8 mouse cellular contexts compared by ENCODE assay signal in genomic region chr11:117611068-117611467, GRCm38 (mm10). TPM values are rescaled to one million over a fixed set of nuclear protein-coding genes. Genes with fewer than 3 reads are reported as not detected.
A peak's percentile ranks its signal among the peaks of the same experiment; 100 is the strongest.
DNase-seq lines count a peak whose midpoint lies in the region; ATAC-seq lines count a peak whose summit lies in the region.

No protein-coding gene starts in this region.

- no peak overlapping the region for H3K9ac ChIP-seq in liver, embryonic 12.5 days

- peak; percentile 46 for DNase-seq in ovary, postnatal 36 days (ENCODE audit: low spot score)
- no peak for DNase-seq in ovary, postnatal 10 days (ENCODE audit: low spot score)
- peak; percentile 20 for DNase-seq in c-Kit-positive CD71-positive TER-119-negative erythroid progenitor cells, embryonic 14.5 days (ENCODE audit: low read depth)
- DNase-seq in gastrocnemius, postnatal 25 days: peak; percentile 81
- DNase-seq in induced T-regulatory cell, adult 2 months (ENCODE audit: low read depth): peak; percentile 88
- DNase-seq in monocyte, adult 2 months (ENCODE audit: low read depth in 1 of 2, low spot score in 2 of 2): peak; percentile 20 to 28
- DNase-seq in thymus, postnatal 25 days: peak; percentile 66

- WGBS in liver, embryonic 12.5 days (ENCODE audit: insufficient replicate concordance): 4% methylated on average over 13 of the region's 13 CpGs

- H3K27ac ChIP-seq in liver, embryonic 12.5 days: no peak overlapping the region

- H3K4me3 ChIP-seq in liver, embryonic 12.5 days: no peak overlapping the region

- no peaks in the 10 kb centered on the region for H3K36me3 ChIP-seq in liver, embryonic 12.5 days

- peaks cover 94% of the 10 kb centered on the region for H3K27me3 ChIP-seq in liver, embryonic 12.5 days (replicated peaks)

- H3K4me1 ChIP-seq in liver, embryonic 12.5 days: peaks cover 16% of the 10 kb centered on the region

- peak overlapping the region; percentile 48 for H3K4me2 ChIP-seq in liver, embryonic 12.5 days

- no peaks in the 10 kb centered on the region for H3K9me3 ChIP-seq in liver, embryonic 12.5 days (replicated peaks)

- peak; percentile 71 for ATAC-seq in liver, embryonic 12.5 days

RNA-seq across cellular contexts. Expression of gene Tnrc6c, which starts 43.0 kb away (rescaled TPM):
- 10 to 100 TPM; 17.2 to 18.2 TPM for total RNA-seq in gastrocnemius, postnatal 25 days (2021)
- 4.7 and 4.8 TPM in 2 replicates for polyA plus RNA-seq in liver, embryonic 12.5 days (2016; fragmentation: Nextera tagmentation; extraction: Ambion mirVana)
